Mouse (Mus musculus) G1E (cell line): ENCODE data around the gene Cd44. TPM values are rescaled to one million over a fixed set of nuclear protein-coding genes. Genes with fewer than 3 reads are reported as not detected.

Experiments used
- ATAC-seq: 2 replicates; pipeline ENCODE4 v1.8.0; 2016; ENCODE audit warnings: mild to moderate bottlenecking; ENCODE audit not compliant: insufficient number of reproducible peaks, poor library complexity, low FRiP score, severe bottlenecking; ENCODE audit errors: extremely low read depth
- DNase-seq: peaks from one replicate; pipeline ENCODE4 v3.0.0; 2012; ENCODE audit warnings: low spot score
- H3K27me3 ChIP-seq: 2 replicates; pipeline ENCODE4 v1.6.1; 2012; ENCODE audit warnings: mild to moderate bottlenecking, low read length, inconsistent platforms; ENCODE audit not compliant: insufficient read depth
- H3K36me3 ChIP-seq: replicated peaks from 2 replicates; pipeline ENCODE3; 2012; ENCODE audit warnings: mild to moderate bottlenecking, inconsistent platforms
- H3K4me1 ChIP-seq: 2 replicates; pipeline ENCODE4 v1.6.1; 2012; ENCODE audit warnings: low read depth, low read length, inconsistent platforms, mixed read lengths; ENCODE audit not compliant: insufficient read depth
- H3K4me3 ChIP-seq: 2 replicates; pipeline ENCODE4 v1.5.1; 2012; ENCODE audit warnings: low read depth, mild to moderate bottlenecking, inconsistent platforms, low read length, moderate library complexity, mixed read lengths
- H3K9me3 ChIP-seq: replicated peaks from 2 replicates; pipeline ENCODE4 v1.6.1; 2012; ENCODE audit warnings: inconsistent platforms
- CTCF ChIP-seq: IDR thresholded peaks from 2 replicates; pipeline ENCODE4 v1.5.1; 2012; ENCODE audit warnings: low read depth, low read length, inconsistent platforms, mixed read lengths
- GATA1 ChIP-seq: IDR thresholded peaks from 2 replicates; pipeline ENCODE4 v1.6.1; 2012; ENCODE audit warnings: borderline replicate concordance, low read length, inconsistent platforms, mixed read lengths
- GATA2 ChIP-seq: IDR thresholded peaks from 2 replicates; pipeline ENCODE4 v1.6.1; 2012; ENCODE audit warnings: low read depth, low read length, inconsistent platforms, borderline replicate concordance
- POLR2AphosphoS5 ChIP-seq: IDR thresholded peaks from 2 replicates; pipeline ENCODE4 v1.6.1; 2012; ENCODE audit warnings: low read depth, low read length, inconsistent platforms; ENCODE audit not compliant: insufficient replicate concordance
- TAL1 ChIP-seq: conservative IDR thresholded peaks from 2 replicates; pipeline ENCODE4 v1.6.1; 2012; ENCODE audit warnings: low read depth, low read length, inconsistent platforms, mixed read lengths
- polyA plus RNA-seq: library from polyadenylated mRNA; stranded (reverse); fragments of >175 nt; gene quantifications from 2 replicates; pipeline ENCODE4 v1.2.3, GENCODE M21; 2012
- total RNA-seq, 2 experiments: library from RNA; stranded (forward) in 1 of 2; stranded (reverse) in 1 of 2; fragments of 200-1000 nt in 1 of 2; fragments of >200 nt in 1 of 2; fragmentation: Nextera tagmentation in 1 of 2; gene quantifications; 2 replicates each; pipeline ENCODE4 v1.2.3; 2014 to 2017

Gene Cd44
- total and polyA plus RNA-seq, 3 experiments = 5.5 to 79.2 (median 39.8) TPM

DNA sequence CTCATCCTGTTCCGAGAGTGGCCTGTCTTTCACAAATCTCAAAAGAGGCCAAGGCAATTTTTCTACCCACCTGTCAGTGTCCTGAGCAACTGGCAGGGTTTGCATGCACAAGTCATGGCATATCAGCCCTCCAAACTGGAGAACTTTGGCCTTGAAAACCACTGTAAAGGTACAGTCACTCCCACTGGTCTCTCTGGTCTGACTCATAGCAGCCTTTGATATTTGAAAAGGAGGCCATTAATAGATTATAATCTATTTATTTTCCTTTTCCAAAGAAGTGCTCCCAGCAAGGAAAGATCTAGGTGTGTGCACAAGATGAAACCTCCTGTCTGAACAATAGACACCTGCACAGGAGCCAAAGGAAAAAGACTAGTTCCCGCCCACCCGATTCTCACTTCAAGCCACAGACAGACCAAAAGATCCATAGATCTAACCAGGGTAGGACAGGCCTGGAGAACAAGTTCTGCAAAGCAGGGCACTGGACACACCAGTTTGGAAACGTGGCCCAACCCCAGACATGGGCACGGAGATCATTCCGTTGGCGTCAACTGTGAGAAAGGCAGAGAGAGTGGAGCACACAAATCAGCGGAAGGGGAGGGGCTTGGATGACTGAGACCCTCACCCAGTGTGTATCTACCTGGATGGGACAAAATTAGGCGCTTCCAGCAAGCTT, 75.4 kb downstream of the Cd44 start:
- ATAC-seq = no peak
- Histone ChIP-seq H3K36me3 (peaks cover 88% of the 10 kb centered on the region), H3K27me3 (no peaks in the 10 kb centered on the region), H3K4me3 (no peak overlapping the region), H3K4me1 (no peaks in the 10 kb centered on the region), H3K9me3 (no peaks in the 10 kb centered on the region)
- TF ChIP-seq TAL1 = no peak
- TF ChIP-seq CTCF = no peak
- no peak for TF ChIP-seq GATA2
- no peak for TF ChIP-seq GATA1
- TF ChIP-seq POLR2AphosphoS5 = no peak
- no peak for DNase-seq

DNA sequence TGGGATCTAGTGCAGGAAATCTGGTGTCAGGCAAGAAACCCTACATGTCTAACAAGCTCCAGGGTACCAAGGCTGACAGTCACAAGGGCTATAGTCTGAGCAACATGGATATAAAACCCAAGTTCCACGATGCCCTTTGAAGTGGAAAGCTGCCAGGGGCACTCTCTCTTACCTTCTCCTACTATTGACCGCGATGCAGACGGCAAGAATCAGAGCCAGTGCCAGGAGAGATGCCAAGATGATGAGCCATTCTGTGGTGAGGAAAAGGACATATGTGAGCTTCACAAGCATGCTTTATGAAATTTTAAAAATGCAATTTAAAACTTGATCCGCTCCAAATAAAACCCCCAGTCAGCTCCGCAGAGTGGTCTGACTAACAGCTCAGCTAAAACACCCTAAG, 79.4 kb downstream of the Cd44 start:
- no peaks in the 10 kb centered on the region for H3K9me3 ChIP-seq
- H3K27me3 ChIP-seq = no peaks in the 10 kb centered on the region
- ATAC-seq (no peak), DNase-seq (no peak)
- TF ChIP-seq POLR2AphosphoS5 (no peak), TAL1 (no peak), GATA1 (no peak), GATA2 (no peak), CTCF (no peak)
- peaks cover 93% of the 10 kb centered on the region for H3K36me3 ChIP-seq
- H3K4me1 ChIP-seq = no peaks in the 10 kb centered on the region
- H3K4me3 ChIP-seq = no peak overlapping the region

DNA sequence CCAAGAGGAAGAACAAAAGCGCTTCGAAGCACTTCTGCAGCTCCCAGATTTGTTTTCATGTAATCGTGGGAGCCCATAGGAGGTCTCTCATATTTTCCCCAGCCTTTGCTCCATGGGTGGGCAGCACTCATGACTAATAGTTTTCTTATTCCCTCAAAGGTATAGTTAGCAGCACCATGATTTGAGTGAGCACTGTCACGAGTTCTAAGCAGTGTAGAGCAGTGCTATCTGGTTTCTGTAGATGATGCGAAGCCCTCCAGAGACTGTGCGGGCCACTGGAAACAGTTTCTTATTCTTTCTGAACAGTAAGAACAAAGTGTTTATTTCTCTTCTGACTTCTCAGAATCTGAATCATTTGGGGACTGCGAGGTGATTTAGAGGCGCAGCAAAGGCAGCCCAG, 80.7 kb downstream of the Cd44 start:
- Histone ChIP-seq H3K27me3 (no peaks in the 10 kb centered on the region), H3K4me1 (peaks cover 3% of the 10 kb centered on the region), H3K36me3 (peaks cover 92% of the 10 kb centered on the region), H3K9me3 (no peaks in the 10 kb centered on the region), H3K4me3 (no peak overlapping the region)
- ATAC-seq (no peak), DNase-seq (no peak)
- TF ChIP-seq GATA1 (no peak), CTCF (no peak), GATA2 (no peak)

DNA sequence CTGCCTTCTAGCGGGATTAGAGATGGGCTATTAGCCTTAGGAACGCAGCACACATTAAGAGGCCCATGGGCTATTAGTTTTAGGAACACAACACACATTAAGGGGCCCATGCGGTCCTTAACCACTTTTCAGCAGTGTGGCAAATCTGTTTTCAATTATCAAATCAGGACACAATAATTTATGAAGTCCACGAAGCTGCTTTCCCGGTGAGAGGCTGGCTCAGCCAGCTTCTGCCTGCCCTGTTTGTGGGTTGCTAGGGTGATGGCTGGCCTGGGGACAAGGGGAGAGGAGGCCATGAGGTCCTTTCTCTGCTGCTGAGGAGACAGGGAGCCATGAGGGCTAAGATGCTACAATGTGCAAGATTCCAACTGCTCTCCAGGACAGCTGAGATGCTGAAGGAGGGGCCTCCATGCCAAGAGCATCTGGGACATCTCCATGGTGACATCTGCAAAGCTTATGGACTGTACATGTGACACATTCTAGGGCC, 81.2 kb downstream of the Cd44 start:
- Histone ChIP-seq H3K36me3 (peaks cover 92% of the 10 kb centered on the region), H3K9me3 (no peaks in the 10 kb centered on the region), H3K4me3 (no peak overlapping the region), H3K4me1 (peaks cover 9% of the 10 kb centered on the region), H3K27me3 (no peaks in the 10 kb centered on the region)
- TF ChIP-seq GATA2 (no peak), POLR2AphosphoS5 (no peak), GATA1 (no peak), TAL1 (no peak), CTCF (no peak)
- ATAC-seq = no peak
- DNase-seq = no peak

DNA sequence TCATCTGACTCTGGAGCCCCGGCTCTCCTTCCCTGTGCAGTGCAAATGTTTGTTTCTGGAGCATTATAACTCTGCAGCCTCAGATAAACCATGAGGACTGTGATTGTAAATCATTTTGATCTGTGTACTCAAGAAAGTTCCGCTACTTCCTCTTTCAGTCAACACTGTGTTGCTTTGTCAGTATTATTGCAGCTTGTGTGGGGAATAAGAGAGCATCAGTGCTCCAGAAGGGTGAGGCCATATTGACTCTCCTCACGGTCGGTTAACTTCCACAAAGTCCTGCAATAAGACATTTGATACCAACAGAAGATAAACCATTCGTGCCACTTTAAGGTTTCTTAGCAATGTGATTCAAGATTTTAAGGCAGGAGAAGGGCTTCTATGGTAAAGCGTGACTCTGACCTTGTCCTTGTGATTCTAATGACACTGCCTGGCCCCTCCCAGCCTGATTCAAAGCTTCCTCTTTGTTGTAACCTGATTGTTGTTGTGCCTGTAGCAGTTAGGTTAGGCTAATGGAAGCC, 86.1 kb downstream of the Cd44 start:
- peak; percentile 75 for ATAC-seq
- no peaks in the 10 kb centered on the region for H3K9me3 ChIP-seq

DNA sequence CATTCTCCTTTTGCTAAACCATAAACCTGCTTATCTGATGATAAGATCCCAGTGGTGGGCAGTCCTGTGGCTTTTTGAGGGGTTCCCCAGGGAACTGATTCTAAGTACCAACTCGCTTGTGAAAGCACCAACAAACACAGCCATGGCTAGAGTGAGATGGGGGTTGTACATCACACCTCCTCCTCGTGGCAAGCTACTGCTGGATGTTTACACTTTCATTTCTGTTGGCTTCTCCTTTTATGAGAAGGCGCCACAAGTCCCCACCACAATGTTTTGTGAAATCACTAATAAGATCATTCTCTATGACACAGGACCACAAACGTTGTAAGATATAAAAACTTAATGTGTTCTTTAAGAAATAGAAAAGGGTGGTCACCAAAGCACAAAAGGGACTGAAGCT, 88.7 kb downstream of the Cd44 start:
- H3K4me3 ChIP-seq = no peak overlapping the region
- TF ChIP-seq POLR2AphosphoS5 = no peak
- TF ChIP-seq GATA1 = no peak
- TF ChIP-seq GATA2 = no peak
- H3K36me3 ChIP-seq = peaks cover 66% of the 10 kb centered on the region
- ATAC-seq (no peak), DNase-seq (no peak)
- peaks cover 17% of the 10 kb centered on the region for H3K4me1 ChIP-seq
- no peaks in the 10 kb centered on the region for H3K9me3 ChIP-seq
- H3K27me3 ChIP-seq = no peaks in the 10 kb centered on the region

More for the DNA sequence above, 86.1 kb downstream of the Cd44 start:
- Histone ChIP-seq H3K27me3 (no peaks in the 10 kb centered on the region), H3K4me3 (no peak overlapping the region), H3K4me1 (peaks cover 17% of the 10 kb centered on the region), H3K36me3 (peaks cover 89% of the 10 kb centered on the region)
- peak; percentile 7 for DNase-seq
- TF ChIP-seq GATA1 (no peak), TAL1 (no peak), POLR2AphosphoS5 (no peak), CTCF (no peak), GATA2 (no peak)

DNA sequence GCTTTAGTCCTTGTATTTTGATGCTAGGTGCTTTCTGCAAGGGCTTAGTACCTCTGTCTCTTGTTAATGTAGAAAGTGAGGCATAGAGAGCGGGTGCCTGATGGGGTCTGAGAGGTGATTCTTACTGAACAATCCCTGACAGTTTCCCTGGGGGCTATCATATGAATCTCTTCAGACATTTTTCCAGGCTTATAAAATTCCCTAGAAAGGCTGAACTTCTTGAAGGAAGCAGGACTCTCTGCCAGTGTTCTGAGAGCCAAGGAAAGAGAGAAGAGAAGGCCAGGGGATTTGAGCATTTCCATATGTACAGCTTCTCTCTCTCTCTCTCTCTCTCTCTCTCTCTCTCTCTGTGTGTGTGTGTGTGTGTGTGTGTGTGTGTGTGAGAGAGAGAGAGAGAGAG, 92.0 kb downstream of the Cd44 start:
- TF ChIP-seq TAL1 (no peak), GATA1 (no peak)

More for the DNA sequence above, 92.0 kb downstream of the Cd44 start:
- H3K27me3 ChIP-seq = peaks cover 4% of the 10 kb centered on the region; the same call in 1 of the 2 replicates
- peaks cover 34% of the 10 kb centered on the region for H3K36me3 ChIP-seq
- no peak for DNase-seq
- H3K4me3 ChIP-seq = no peak overlapping the region
- H3K9me3 ChIP-seq = no peaks in the 10 kb centered on the region
- H3K4me1 ChIP-seq = peaks cover 6% of the 10 kb centered on the region; the same call in 1 of the 2 replicates
- no peak for ATAC-seq
